Mouse (Mus musculus): ENCODE measurements at regions not wholly inside any gene's neighbourhood (a gene's known extent, or its start where the extent isn't known, plus 50 kb on each side); places are given as distances from the start of the nearest gene placed in this dataset.
"Not testable (repeated sequence)": the region's sequence is repeated elsewhere in the genome, so short reads cannot be mapped to it uniquely, and the experiment has no call there.

DNA sequence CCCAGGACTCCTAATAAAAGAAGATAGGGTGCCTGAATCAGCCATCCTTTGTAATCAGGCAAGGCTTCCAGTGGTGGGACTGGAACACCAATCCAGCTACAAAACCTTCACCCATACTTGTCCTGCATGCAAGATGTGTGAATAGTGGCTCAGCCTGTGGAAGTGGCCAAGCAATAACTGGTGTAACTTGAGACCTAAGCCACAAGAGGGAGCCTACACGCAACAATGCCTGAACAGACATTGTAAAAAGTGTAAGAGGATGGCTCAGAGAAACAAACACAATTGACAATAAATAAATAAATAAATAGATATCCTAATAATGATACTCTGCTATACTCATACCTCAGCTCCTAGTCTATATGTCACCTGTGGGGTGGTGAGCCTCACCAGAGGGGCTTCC lies 781.5 kb upstream of the Cdh20 start:
- no peak overlapping the region for H3K9ac ChIP-seq (ENCODE audit: insufficient read depth, low read depth, low read length, poor library complexity, severe bottlenecking)
- DNase-seq (ENCODE audit: low read depth, low spot score): peak; percentile 11
- H3K27ac ChIP-seq (ENCODE audit: insufficient read depth, low read depth, low read length, poor library complexity, severe bottlenecking): no peak overlapping the region
- TF ChIP-seq CHD2 (IDR thresholded peaks at IDR 0.05; ENCODE audit: low read depth, low read length): no peak
- TF ChIP-seq MAFK (IDR thresholded peaks at IDR 0.05; ENCODE audit: insufficient read depth, low read depth, low read length): no peak
- in situ Hi-C loops (cut with MboI; ENCODE audit: low sequenced_read_pairs in 2 of 2, unreplicated experiment in 2 of 2): no loop called here
- H3K36me3 ChIP-seq (ENCODE audit: control insufficient read depth, insufficient read depth, low read length, poor library complexity, severe bottlenecking): no peaks in the 10 kb centered on the region
- H3K4me3 ChIP-seq (ENCODE audit: insufficient read depth in 1 of 2, low read depth in 1 of 2, low read length in 2 of 2, poor library complexity in 1 of 2, severe bottlenecking in 1 of 2): no peak overlapping the region
- no peaks in the 10 kb centered on the region for H3K4me1 ChIP-seq (ENCODE audit: control insufficient read depth in 2 of 2, insufficient read depth in 2 of 2, low read length in 2 of 2, poor library complexity in 1 of 2)
- no peaks in the 10 kb centered on the region for H3K9me3 ChIP-seq (ENCODE audit: control insufficient read depth, insufficient read depth, low read depth, low read length)

DNA sequence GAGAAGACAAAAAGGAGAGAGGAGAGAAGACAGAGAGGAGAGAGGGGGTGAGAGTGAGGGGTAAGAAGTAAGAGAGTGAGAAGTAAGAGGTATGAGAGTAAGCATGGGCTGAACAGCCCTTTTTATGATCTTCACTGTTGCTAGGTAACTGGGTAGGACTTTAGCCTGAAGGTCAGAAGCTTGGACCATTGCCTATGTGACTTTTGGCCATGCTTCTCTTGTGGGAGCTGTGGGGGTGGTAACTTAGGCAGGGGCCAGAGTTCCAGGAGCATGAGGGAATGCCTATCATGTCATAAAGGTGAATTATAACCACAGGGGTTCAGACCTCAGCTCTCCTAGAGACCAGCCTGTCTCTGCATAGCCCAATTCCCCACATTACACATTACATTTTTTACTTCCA lies 765.4 kb upstream of the Cdh20 start:
- not testable (repeated sequence) for H3K4me1 ChIP-seq (ENCODE audit: control insufficient read depth in 2 of 2, insufficient read depth in 2 of 2, low read length in 2 of 2, poor library complexity in 1 of 2); H3K9ac ChIP-seq (ENCODE audit: insufficient read depth, low read depth, low read length, poor library complexity, severe bottlenecking)

DNA sequence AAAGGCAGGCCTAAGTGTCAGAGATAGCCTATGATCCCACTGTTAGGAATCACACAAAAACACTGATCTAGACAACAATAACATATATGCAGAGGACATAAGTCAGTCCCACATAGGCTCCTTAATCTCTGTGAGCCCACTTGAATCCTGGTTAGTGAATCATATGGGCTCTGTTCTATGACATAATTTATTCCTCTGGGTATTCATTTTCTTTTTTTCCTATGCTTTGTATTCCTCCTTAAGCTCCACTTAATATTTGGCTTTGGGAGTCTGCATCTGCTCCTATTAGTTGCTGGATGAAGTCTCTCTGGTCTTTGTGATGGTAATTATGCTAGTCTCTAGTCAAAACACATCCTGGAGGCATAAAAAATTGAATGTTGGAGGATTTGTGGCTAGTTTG lies 738.7 kb upstream of the Cdh20 start:
- H3K4me3 ChIP-seq (ENCODE audit: insufficient read depth in 1 of 2, low read depth in 1 of 2, low read length in 2 of 2, poor library complexity in 1 of 2, severe bottlenecking in 1 of 2): no peak overlapping the region
- H3K9me3 ChIP-seq (ENCODE audit: control insufficient read depth, insufficient read depth, low read depth, low read length): no peaks in the 10 kb centered on the region
- H3K4me1 ChIP-seq (ENCODE audit: control insufficient read depth in 2 of 2, insufficient read depth in 2 of 2, low read length in 2 of 2, poor library complexity in 1 of 2): no peaks in the 10 kb centered on the region
- no peak for DNase-seq (ENCODE audit: low read depth, low spot score)
- no peak overlapping the region for H3K27ac ChIP-seq (ENCODE audit: insufficient read depth, low read depth, low read length, poor library complexity, severe bottlenecking)
- H3K9ac ChIP-seq (ENCODE audit: insufficient read depth, low read depth, low read length, poor library complexity, severe bottlenecking): no peak overlapping the region
- TF ChIP-seq CHD2 (IDR thresholded peaks at IDR 0.05; ENCODE audit: low read depth, low read length) (no peak), HCFC1 (IDR thresholded peaks at IDR 0.05; ENCODE audit: borderline replicate concordance, insufficient read depth, low read length) (no peak), ZNF384 (IDR thresholded peaks at IDR 0.05; ENCODE audit: low read depth, low read length) (no peak), MAFK (IDR thresholded peaks at IDR 0.05; ENCODE audit: insufficient read depth, low read depth, low read length) (no peak), ZC3H11A (IDR thresholded peaks at IDR 0.05; ENCODE audit: borderline replicate concordance, low read depth, low read length) (no peak)
- no peaks in the 10 kb centered on the region for H3K36me3 ChIP-seq (ENCODE audit: control insufficient read depth, insufficient read depth, low read length, poor library complexity, severe bottlenecking)
- in situ Hi-C loops (cut with MboI; ENCODE audit: low sequenced_read_pairs in 2 of 2, unreplicated experiment in 2 of 2): no loop called here

More for the DNA sequence above, 765.4 kb upstream of the Cdh20 start:
- H3K9me3 ChIP-seq (ENCODE audit: control insufficient read depth, insufficient read depth, low read depth, low read length); DNase-seq (ENCODE audit: low read depth, low spot score); in situ Hi-C loops (cut with MboI; ENCODE audit: low sequenced_read_pairs in 2 of 2, unreplicated experiment in 2 of 2); H3K36me3 ChIP-seq (ENCODE audit: control insufficient read depth, insufficient read depth, low read length, poor library complexity, severe bottlenecking); H3K27ac ChIP-seq (ENCODE audit: insufficient read depth, low read depth, low read length, poor library complexity, severe bottlenecking); H3K4me3 ChIP-seq (ENCODE audit: insufficient read depth in 1 of 2, low read depth in 1 of 2, low read length in 2 of 2, poor library complexity in 1 of 2, severe bottlenecking in 1 of 2): not testable (repeated sequence)

DNA sequence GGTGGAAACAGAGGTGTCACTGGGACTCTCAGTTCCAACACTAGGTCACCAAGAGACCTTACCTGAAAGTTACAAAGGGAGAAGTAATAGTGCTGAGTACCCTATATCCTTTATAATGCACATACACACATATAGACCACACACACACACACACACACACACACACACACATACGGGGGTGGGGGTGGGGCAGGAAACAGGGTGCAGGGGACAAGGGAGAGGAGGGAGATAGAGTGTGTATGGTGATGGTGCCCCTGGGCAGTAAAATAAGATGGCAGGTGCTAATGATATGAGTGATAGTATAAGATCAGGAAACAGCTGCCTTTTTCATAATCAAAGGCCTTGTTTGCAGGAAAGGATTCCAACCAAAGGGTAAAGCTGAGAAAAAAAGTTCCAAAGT lies 719.9 kb upstream of the Cdh20 start:
- in situ Hi-C loops (cut with MboI; ENCODE audit: low sequenced_read_pairs in 2 of 2, unreplicated experiment in 2 of 2): no loop called here
- Histone ChIP-seq H3K9me3 (ENCODE audit: control insufficient read depth, insufficient read depth, low read depth, low read length) (no peaks in the 10 kb centered on the region), H3K9ac (ENCODE audit: insufficient read depth, low read depth, low read length, poor library complexity, severe bottlenecking) (no peak overlapping the region), H3K27ac (ENCODE audit: insufficient read depth, low read depth, low read length, poor library complexity, severe bottlenecking) (no peak overlapping the region), H3K4me1 (ENCODE audit: control insufficient read depth in 2 of 2, insufficient read depth in 2 of 2, low read length in 2 of 2, poor library complexity in 1 of 2) (no peaks in the 10 kb centered on the region), H3K4me3 (ENCODE audit: insufficient read depth in 1 of 2, low read depth in 1 of 2, low read length in 2 of 2, poor library complexity in 1 of 2, severe bottlenecking in 1 of 2) (no peak overlapping the region), H3K36me3 (ENCODE audit: control insufficient read depth, insufficient read depth, low read length, poor library complexity, severe bottlenecking) (no peaks in the 10 kb centered on the region)
- no peak for DNase-seq (ENCODE audit: low read depth, low spot score)
- TF ChIP-seq ZNF384 (IDR thresholded peaks at IDR 0.05; ENCODE audit: low read depth, low read length): no peak
- TF ChIP-seq HCFC1 (IDR thresholded peaks at IDR 0.05; ENCODE audit: borderline replicate concordance, insufficient read depth, low read length): no peak
- no peak for TF ChIP-seq MAFK (IDR thresholded peaks at IDR 0.05; ENCODE audit: insufficient read depth, low read depth, low read length)
- TF ChIP-seq ZC3H11A (IDR thresholded peaks at IDR 0.05; ENCODE audit: borderline replicate concordance, low read depth, low read length): no peak
- no peak for TF ChIP-seq CHD2 (IDR thresholded peaks at IDR 0.05; ENCODE audit: low read depth, low read length)

DNA sequence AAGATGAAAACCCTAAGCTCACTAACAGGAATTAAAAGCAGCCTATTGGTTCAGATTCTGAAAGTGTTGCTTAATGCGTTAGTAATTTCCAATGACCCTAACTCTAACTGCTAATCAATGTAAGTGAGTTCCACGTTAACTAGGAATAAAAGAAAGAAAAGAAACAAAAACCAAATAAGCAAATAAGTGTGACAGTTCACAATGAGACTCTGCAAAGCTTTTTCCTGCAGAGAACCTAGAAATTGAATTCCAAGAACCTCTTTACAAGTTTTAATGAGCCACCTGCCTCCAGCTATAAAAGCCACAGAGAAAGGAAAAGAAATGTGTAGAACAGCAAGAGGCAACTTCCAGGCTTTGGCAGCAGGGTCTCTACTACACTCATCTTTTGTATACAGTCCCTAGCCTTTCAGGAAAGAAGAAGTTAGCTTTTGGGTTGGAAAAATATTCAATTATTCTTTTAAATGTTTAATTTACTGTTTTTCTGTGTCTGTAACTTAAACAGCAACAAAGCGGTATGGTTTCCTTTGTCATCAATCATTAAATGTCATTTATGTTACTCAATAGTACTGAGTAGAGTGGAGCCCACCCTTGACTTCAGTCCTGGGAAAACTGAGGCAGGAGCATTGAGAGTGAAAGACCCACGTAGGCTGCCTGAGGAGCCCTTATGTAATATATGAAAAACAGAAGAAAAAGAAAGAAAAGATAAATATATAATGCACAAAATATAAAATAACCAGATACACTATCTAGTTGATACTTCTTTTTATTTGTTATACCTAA lies 719.0 kb upstream of the Cdh20 start:
- no peak overlapping the region for H3K9ac ChIP-seq (ENCODE audit: insufficient read depth, low read depth, low read length, poor library complexity, severe bottlenecking)
- no peaks in the 10 kb centered on the region for H3K9me3 ChIP-seq (ENCODE audit: control insufficient read depth, insufficient read depth, low read depth, low read length)
- in situ Hi-C loops (cut with MboI; ENCODE audit: low sequenced_read_pairs in 2 of 2, unreplicated experiment in 2 of 2): no loop called here
- no peak overlapping the region for H3K27ac ChIP-seq (ENCODE audit: insufficient read depth, low read depth, low read length, poor library complexity, severe bottlenecking)
- no peak overlapping the region for H3K4me3 ChIP-seq (ENCODE audit: insufficient read depth in 1 of 2, low read depth in 1 of 2, low read length in 2 of 2, poor library complexity in 1 of 2, severe bottlenecking in 1 of 2)
- TF ChIP-seq ZC3H11A (IDR thresholded peaks at IDR 0.05; ENCODE audit: borderline replicate concordance, low read depth, low read length) (no peak), CHD2 (IDR thresholded peaks at IDR 0.05; ENCODE audit: low read depth, low read length) (no peak), MAFK (IDR thresholded peaks at IDR 0.05; ENCODE audit: insufficient read depth, low read depth, low read length) (no peak), ZNF384 (IDR thresholded peaks at IDR 0.05; ENCODE audit: low read depth, low read length) (no peak), HCFC1 (IDR thresholded peaks at IDR 0.05; ENCODE audit: borderline replicate concordance, insufficient read depth, low read length) (no peak)
- H3K36me3 ChIP-seq (ENCODE audit: control insufficient read depth, insufficient read depth, low read length, poor library complexity, severe bottlenecking): no peaks in the 10 kb centered on the region
- no peaks in the 10 kb centered on the region for H3K4me1 ChIP-seq (ENCODE audit: control insufficient read depth in 2 of 2, insufficient read depth in 2 of 2, low read length in 2 of 2, poor library complexity in 1 of 2)
- no peak for DNase-seq (ENCODE audit: low read depth, low spot score)
